Mouse (Mus musculus) adrenal gland, postnatal 14 days (tissue): ENCODE results near the gene Gm12216. TPM values are rescaled to one million over a fixed set of nuclear protein-coding genes. Genes with fewer than 3 reads are reported as not detected.

Source experiments
- DNase-seq: peaks from one replicate; pipeline ENCODE4 v3.0.0; 2021; ENCODE audit warnings: mixed read lengths
- total RNA-seq: library from RNA; stranded (reverse); gene quantifications from 2 replicates; pipeline ENCODE4 v1.2.3, GENCODE M21; 2021

The Gm12216 gene
- total RNA-seq, 1 experiment from 2014 or later = 4.6 TPM

GRCm38 (mm10) chr11:53795813-53796212, 63.2 kb downstream of the Gm12216 start:
- DNase-seq = no peak

- peak; percentile 64 for DNase-seq
Observed at GRCm38 (mm10) chr11:53794671-53795557, 64.1 kb downstream of the Gm12216 start.

- DNase-seq = peak; percentile 27
Observed at GRCm38 (mm10) chr11:53794015-53794414, 65.0 kb downstream of the Gm12216 start.

GRCm38 (mm10) chr11:53792986-53793385, 66.1 kb downstream of the Gm12216 start:
- DNase-seq = peak; percentile 24

GRCm38 (mm10) chr11:53789277-53789676, 69.8 kb downstream of the Gm12216 start:
- DNase-seq = no peak

DNA sequence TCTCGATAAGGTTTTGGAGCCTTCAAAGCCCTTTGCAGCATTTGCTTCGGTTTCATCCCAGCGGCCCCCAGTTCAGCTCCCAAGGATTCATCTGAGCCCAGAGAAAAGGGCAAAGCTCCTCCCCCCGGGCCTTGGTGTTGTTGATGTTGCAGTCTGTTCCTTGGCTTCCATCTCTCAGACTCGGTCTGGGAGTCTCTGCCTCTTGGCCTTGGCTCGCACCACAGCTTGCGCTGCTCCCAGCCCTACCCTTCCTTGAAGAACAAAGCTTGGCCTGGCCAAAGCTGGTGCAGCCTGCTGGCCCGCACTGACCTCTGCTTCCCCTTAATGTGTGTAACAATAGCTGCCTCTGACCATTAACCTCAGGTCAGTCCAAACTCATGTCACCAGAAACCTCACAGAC, 70.9 kb downstream of the Gm12216 start:
- DNase-seq = peak; percentile 78

- peak; percentile 63 for DNase-seq
Observed at GRCm38 (mm10) chr11:53786058-53787031, 72.7 kb downstream of the Gm12216 start.

GRCm38 (mm10) chr11:53785311-53785936, 73.6 kb downstream of the Gm12216 start:
- DNase-seq = no peak

DNA sequence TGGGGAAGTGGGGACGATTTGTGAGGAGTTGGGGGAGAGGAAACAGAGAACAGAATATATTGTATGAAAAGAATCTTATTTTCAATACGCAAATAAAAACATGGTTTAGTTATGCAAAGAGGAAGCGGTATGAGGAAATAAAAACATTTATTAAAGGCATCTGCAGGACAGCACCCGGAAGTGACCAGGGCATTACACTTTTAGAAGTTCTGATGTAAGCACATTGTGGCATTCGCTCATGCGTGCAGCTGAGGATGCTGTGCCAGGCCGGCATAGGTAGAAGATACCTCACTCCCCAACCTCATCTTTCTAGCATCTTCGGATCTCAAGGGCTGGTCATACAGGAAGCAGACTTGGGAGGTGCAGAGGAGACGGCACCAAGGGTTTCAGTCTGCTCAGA, 75.8 kb downstream of the Gm12216 start:
- DNase-seq = no peak

GRCm38 (mm10) chr11:53781964-53782363, 77.1 kb downstream of the Gm12216 start:
- DNase-seq = no peak

- DNase-seq = no peak
Observed at GRCm38 (mm10) chr11:53781201-53781775, 77.8 kb downstream of the Gm12216 start.

DNA sequence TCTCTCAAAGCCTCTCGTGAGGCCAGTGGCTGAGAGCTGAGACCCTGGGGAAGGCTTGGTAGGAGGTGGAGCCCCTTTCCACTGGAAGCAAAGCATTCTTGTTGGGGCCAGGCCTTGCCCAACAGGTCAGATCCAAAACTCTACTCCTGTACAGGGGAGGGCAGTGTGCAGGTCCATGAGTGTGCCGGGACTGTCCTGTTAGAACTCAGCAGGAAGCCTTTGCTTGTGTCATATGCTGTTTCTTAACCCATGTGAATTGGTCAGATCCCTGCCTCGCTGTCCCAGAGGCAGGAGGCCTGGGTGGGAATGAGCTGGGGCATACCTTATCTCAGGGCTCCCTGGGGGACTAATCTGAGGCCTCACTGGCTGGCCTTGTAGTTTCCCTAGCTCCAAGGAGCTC, 78.8 kb downstream of the Gm12216 start:
- DNase-seq = no peak

- DNase-seq = no peak
Observed at GRCm38 (mm10) chr11:53779808-53780207, 79.2 kb downstream of the Gm12216 start.

GRCm38 (mm10) chr11:53778455-53778854, 80.6 kb downstream of the Gm12216 start:
- no peak for DNase-seq

DNA sequence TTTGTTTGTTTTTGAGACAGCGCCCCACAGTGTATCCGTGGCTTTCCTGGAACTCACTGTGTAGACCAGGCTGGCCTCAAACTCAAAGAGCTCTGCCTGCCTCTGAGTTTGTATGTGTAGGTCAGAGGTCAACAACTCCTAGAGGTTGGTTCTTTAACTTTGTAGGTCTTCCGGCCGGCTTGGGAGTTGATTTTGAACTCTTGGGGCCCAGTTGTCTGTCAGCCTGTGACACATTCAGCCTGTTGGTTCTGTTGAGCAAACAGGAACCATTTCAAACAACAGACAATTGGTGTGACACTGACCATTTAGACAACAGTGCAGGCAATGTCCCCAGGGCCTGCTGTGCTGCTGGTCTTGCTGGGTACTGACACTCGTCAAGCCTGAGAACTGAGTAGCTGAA, 81.3 kb downstream of the Gm12216 start:
- DNase-seq = no peak

- DNase-seq = no peak
Observed at GRCm38 (mm10) chr11:53774659-53775255, 84.3 kb downstream of the Gm12216 start.

DNA sequence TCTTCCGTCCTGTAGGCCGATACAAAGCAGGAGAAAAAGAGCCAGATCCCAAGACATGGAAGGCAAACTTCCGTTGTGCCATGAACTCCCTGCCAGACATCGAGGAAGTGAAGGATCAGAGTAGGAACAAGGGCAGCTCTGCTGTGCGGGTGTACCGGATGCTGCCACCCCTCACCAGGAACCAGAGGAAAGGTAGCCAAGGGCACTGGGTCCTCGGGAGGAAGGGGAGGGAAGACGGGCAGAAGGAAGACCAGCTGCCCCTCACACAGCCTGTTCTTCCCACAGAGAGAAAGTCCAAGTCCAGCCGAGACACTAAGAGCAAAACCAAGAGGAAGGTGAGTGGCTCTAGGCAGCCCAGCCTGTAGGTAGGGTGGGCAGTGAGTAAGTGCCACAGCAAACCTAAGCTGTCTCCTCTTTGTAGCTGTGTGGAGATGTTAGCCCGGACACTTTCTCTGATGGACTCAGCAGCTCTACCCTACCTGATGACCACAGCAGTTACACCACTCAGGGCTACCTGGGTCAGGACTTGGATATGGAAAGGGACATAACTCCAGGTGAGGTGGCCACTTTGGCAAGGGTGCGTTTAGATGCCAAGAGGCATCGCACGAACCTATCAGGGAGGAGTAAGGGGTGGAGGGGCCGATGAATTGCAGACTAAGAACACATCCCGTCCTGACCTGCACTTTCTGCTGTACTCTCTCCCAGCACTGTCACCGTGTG, 85.3 kb downstream of the Gm12216 start:
- no peak for DNase-seq

GRCm38 (mm10) chr11:53773087-53773486, 86.0 kb downstream of the Gm12216 start, which contains the start of gene Gm17334:
TSS of gene Gm17334 (minus strand) at chr11:53773187.
- no peak for DNase-seq

- no peak for DNase-seq
Observed at GRCm38 (mm10) chr11:53772536-53772935, 86.5 kb downstream of the Gm12216 start.

- DNase-seq = no peak
Observed at GRCm38 (mm10) chr11:53771001-53771744, 87.9 kb downstream of the Gm12216 start.
